Mouse (Mus musculus) MEL-GATA-1-ER (cell line): Measurements from ENCODE around the gene Ccdc153.

Experiments
- DNase-seq: peaks from one replicate; pipeline ENCODE4 v3.0.0-alpha.2; 2012; ENCODE audit warnings: low read depth; ENCODE audit errors: extremely low read depth

Ccdc153 gene

GRCm38 (mm10) chr9:44286256-44286850 lies 45.9 kb downstream of the Ccdc153 start:
- DNase-seq: peak; percentile 53

DNA sequence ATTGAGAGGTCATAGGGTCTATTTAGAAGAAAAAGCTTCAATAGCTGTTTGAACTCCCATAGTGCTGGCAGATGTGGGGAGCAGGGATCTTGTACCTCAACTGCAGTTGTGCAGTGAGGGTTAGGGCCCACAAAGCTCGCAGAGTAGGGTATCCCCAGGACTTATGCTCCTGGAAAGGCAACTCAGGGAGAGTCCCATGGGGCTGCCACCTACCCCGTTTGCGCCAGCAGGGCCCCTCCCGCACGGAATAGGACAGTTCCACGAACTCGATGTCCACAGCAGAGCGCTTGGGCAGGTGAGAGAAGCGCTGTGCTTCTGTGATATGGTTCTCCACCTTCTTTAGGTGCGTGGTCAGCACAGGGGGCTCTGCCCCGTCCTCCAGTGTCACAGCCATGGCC lies 46.5 kb downstream of the Ccdc153 start:
- peak; percentile 25 for DNase-seq

GRCm38 (mm10) chr9:44287401-44288075 lies 47.1 kb downstream of the Ccdc153 start:
- no peak for DNase-seq

GRCm38 (mm10) chr9:44288076-44288958 lies 47.8 kb downstream of the Ccdc153 start, which contains the start of gene Abcg4:
Gene Abcg4, minus strand, starts transcription at chr9:44288615.
- DNase-seq: peak; percentile 90

- DNase-seq: peak; percentile 54
Observed at GRCm38 (mm10) chr9:44288959-44289291, 48.4 kb downstream of the Ccdc153 start.

DNA sequence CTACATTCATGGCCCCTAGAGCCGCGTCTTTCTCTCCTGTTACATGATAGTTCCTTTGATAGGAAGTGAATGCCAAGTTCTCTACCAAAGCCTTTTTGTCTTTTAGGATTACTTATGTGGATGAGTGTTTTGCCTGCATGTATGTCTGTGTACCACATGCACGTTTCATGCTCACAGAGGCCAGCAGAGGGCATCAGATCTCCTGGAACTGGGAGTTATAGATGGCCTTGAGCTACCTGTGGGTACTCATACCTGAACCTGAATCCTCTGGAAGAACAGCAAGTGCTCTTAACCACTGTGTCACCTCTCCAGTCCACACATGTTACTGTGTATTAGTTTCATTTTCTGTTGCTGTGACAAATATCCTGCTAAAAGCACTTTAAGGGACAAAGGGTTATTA lies 52.0 kb downstream of the Ccdc153 start:
- DNase-seq: no peak
